Mouse (Mus musculus): Measurements from ENCODE around the gene Plekhh2. TPM values are rescaled to one million over a fixed set of nuclear protein-coding genes. Genes with fewer than 3 reads are reported as not detected.

Plekhh2 gene
- polyA plus RNA-seq, 1 experiment from 2014 or later = 9.5 TPM

DNA sequence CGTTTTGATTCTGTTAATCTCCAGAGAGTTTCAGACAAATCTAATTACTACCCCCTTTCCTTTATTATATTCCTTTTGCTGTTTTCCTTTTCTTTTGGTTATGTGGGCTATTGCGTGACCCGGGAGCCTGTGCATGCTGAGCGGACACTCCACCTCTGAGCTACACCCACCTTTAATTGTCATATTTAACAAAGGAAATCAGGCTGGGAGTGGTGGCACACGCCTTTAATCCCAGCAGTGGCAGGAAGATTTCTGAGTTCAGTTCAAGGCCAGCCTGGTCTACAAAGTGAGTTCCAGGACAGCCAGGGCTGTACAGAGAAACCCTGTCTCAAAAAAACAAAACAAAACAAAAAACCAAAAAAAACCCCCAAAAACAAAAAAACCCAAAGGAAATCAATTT is 14.7 kb upstream of the Plekhh2 start:
- no peak overlapping the region for H3K4me3 ChIP-seq
- H3K9ac ChIP-seq = no peak overlapping the region
- no peaks in the 10 kb centered on the region for H3K9me3 ChIP-seq
- ATAC-seq (ENCODE audit: insufficient number of reproducible peaks, low FRiP score, low TSS enrichment, low read depth) = no peak
- no peaks in the 10 kb centered on the region for H3K36me3 ChIP-seq
- WGBS = 87% methylated on average over 5 of the region's 5 CpGs
- no peak overlapping the region for H3K4me2 ChIP-seq
- H3K27ac ChIP-seq = no peak overlapping the region
- no peaks in the 10 kb centered on the region for H3K27me3 ChIP-seq
- H3K4me1 ChIP-seq = no peaks in the 10 kb centered on the region

DNA sequence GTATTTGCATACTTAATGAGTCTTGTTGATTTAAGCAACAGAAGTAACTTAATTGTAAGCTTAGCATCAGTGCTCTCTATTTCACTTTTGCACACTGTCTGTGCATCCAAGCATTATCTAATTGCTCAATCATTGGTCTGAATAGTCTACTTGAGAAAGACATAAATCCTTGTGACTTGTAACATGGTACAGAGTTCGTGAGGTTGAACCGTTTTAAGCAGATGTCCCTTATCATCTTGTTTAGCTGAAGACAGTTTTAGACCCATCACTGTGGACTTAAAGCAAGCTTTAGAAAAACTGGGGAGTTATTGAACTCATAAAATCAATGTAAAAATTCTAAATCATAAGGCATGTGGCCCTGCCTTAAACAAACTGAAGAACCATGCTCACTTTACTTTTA is 14.1 kb upstream of the Plekhh2 start:
- Histone ChIP-seq H3K9me3 (no peaks in the 10 kb centered on the region), H3K36me3 (no peaks in the 10 kb centered on the region), H3K4me1 (no peaks in the 10 kb centered on the region), H3K27me3 (no peaks in the 10 kb centered on the region), H3K4me2 (no peak overlapping the region), H3K27ac (no peak overlapping the region), H3K4me3 (no peak overlapping the region), H3K9ac (no peak overlapping the region)
- 67% methylated on average over 2 of the region's 2 CpGs for WGBS
- no peak for ATAC-seq (ENCODE audit: insufficient number of reproducible peaks, low FRiP score, low TSS enrichment, low read depth)

DNA sequence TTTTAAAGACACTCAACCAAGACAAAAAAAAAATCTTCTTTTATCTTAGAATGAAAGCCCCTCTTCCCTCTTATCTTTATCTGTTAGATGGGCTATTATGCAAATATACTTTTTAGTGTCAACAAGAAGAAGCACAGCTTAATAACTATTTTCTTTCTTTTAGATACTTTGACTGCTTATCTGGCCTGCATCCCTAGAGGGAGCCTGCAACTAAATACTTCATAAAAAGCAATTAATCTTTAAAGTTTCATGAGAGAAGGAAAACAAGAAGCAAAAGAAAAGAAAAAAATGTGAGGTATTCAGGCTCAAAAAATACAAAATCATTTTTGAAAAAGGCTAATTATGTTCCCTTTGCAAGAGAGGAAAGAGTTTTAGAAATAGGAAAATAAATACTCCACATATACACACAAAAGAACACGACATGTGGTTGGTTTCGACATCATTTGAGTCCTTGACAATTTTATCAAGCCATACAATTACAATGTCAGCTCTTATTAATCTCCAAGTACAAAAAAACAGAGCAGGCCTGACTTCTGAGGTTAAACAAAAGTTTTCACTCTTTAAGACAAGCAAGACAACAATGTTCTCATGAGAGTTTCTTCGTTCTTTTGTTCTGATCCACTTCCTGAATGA is 13.6 kb upstream of the Plekhh2 start:
- no peaks in the 10 kb centered on the region for H3K4me1 ChIP-seq
- no peak overlapping the region for H3K4me3 ChIP-seq
- no peak overlapping the region for H3K4me2 ChIP-seq
- no peaks in the 10 kb centered on the region for H3K9me3 ChIP-seq
- H3K27me3 ChIP-seq = no peaks in the 10 kb centered on the region
- H3K9ac ChIP-seq = no peak overlapping the region
- no peak for ATAC-seq (ENCODE audit: insufficient number of reproducible peaks, low FRiP score, low TSS enrichment, low read depth)
- no peaks in the 10 kb centered on the region for H3K36me3 ChIP-seq
- no peak overlapping the region for H3K27ac ChIP-seq
- WGBS = 75% methylated on average over 3 of the region's 3 CpGs

DNA sequence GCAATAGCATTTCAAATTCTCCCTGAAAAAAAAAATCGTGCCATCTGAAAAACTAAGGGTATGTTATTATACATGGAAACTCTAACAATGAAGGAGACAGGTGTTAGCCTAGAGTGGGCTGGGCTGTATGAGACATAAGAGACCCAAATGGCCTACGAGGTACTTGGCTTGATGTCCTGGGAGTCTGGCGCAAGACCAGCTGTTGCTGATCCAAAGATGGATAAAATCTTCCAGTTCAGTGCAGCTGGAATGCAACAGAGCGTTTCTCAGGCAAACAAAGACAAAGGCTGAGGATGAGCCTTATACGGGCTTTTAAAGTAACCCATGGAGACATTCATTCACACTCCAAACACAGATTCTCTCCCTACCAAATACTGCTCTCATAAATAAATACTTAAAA is 13.1 kb upstream of the Plekhh2 start:
- Histone ChIP-seq H3K9ac (no peak overlapping the region), H3K27me3 (no peaks in the 10 kb centered on the region), H3K9me3 (no peaks in the 10 kb centered on the region), H3K4me1 (no peaks in the 10 kb centered on the region), H3K4me3 (no peak overlapping the region), H3K4me2 (no peak overlapping the region), H3K36me3 (no peaks in the 10 kb centered on the region), H3K27ac (no peak overlapping the region)
- WGBS = 55% methylated on average over 5 of the region's 5 CpGs
- no peak for ATAC-seq (ENCODE audit: insufficient number of reproducible peaks, low FRiP score, low TSS enrichment, low read depth)

DNA sequence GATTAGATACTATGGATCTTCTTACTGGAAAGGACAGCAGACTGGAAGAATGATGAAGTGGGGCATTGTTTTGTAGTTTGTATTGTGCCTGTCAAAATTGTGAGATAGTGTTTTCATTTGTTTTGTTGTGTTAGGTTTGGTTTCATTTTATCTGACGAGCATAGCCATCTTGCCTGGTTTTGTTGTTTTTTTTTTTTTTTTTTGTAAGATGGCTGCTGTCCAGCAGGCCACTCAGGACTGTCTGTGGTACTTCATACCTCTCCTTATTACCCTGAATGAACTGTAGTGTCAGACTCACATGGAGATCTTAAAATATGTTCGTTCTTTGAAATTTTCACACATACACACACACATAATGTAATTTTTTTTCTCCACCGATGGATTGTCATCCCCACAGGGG is 9.4 kb upstream of the Plekhh2 start:
- WGBS = 71% methylated on average over 3 of the region's 3 CpGs
- no peaks in the 10 kb centered on the region for H3K9me3 ChIP-seq

DNA sequence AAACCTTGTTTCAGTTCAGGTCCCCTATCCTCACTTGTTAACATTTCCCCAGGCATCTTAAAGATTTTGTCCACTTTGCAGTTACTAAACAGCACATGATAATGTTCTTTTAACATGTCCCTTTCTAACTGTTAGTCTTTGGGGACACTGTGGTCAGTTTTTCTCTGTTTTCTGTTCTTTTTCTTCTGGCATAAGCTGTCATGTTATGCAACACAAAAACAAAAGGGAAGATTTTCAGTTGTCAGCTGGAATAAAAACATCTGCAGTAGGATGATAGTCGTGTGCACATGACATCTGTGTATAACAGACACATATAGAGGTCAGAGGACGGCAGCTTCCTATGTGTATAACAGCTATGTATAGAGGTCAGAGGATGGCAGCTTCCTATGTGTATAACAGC is 5.8 kb upstream of the Plekhh2 start:
- WGBS = 70% methylated on average over 2 of the region's 2 CpGs
- ATAC-seq (ENCODE audit: insufficient number of reproducible peaks, low FRiP score, low TSS enrichment, low read depth) = no peak

More for the DNA sequence above, 9.4 kb upstream of the Plekhh2 start:
- no peak overlapping the region for H3K27ac ChIP-seq
- no peak overlapping the region for H3K4me3 ChIP-seq
- H3K9ac ChIP-seq = no peak overlapping the region
- no peaks in the 10 kb centered on the region for H3K27me3 ChIP-seq
- H3K4me1 ChIP-seq = no peaks in the 10 kb centered on the region
- no peak for ATAC-seq (ENCODE audit: insufficient number of reproducible peaks, low FRiP score, low TSS enrichment, low read depth)
- no peak overlapping the region for H3K4me2 ChIP-seq
- no peaks in the 10 kb centered on the region for H3K36me3 ChIP-seq

DNA sequence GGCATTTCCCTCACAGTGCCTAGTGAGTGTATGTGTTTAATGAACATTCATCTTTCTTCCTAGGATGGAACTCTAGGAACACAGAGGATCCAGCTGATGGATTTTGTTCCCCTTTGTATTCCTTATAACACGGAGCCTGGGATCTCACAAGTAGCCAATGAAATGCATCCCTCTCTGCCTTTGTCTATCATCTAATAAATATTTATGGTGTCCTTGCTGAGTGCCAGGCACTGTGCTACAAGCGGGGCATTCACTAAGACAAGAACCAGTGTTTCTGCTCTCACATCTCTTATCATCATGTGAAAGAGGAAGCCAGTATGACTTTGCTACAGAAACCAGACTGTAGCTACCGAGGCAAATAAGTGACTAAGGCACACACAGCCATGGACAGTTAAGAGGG is 3.0 kb upstream of the Plekhh2 start:
- 78% methylated on average over 3 of the region's 3 CpGs for WGBS
- Histone ChIP-seq H3K27me3 (no peaks in the 10 kb centered on the region), H3K4me3 (no peak overlapping the region), H3K9ac (no peak overlapping the region), H3K9me3 (no peaks in the 10 kb centered on the region), H3K36me3 (no peaks in the 10 kb centered on the region), H3K4me1 (peaks cover 20% of the 10 kb centered on the region), H3K27ac (no peak overlapping the region), H3K4me2 (no peak overlapping the region)
- ATAC-seq (ENCODE audit: insufficient number of reproducible peaks, low FRiP score, low TSS enrichment, low read depth) = no peak

More for the DNA sequence above, 5.8 kb upstream of the Plekhh2 start:
- Histone ChIP-seq H3K9me3 (no peaks in the 10 kb centered on the region), H3K27ac (no peak overlapping the region), H3K4me1 (peaks cover 10% of the 10 kb centered on the region; the same call in 1 of the 2 replicates), H3K4me2 (no peak overlapping the region), H3K36me3 (no peaks in the 10 kb centered on the region), H3K27me3 (no peaks in the 10 kb centered on the region), H3K4me3 (no peak overlapping the region), H3K9ac (no peak overlapping the region)

DNA sequence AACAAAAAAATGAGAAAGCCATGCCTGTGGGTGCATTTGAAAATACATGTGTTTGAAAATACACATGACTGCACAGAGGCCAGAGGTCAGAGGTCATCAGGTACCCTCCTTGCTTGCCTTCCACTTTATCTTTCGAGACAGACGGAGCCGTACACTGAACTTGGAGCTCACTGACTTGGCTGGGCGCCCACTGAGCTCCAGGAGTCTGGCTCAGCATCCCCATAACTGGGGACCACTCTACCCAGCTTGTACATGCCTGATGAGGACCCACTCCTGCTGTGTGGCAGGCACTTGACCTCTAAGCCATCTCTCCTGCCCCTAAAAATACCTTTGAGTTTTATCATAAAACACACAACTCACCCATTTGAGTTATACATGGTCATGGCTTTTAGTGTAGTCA is 2.5 kb upstream of the Plekhh2 start:
- Histone ChIP-seq H3K27ac (no peak overlapping the region), H3K4me1 (peaks cover 20% of the 10 kb centered on the region), H3K9ac (no peak overlapping the region), H3K4me2 (no peak overlapping the region), H3K36me3 (no peaks in the 10 kb centered on the region), H3K27me3 (no peaks in the 10 kb centered on the region), H3K4me3 (no peak overlapping the region), H3K9me3 (no peaks in the 10 kb centered on the region)
- WGBS = 70% methylated on average over 4 of the region's 4 CpGs
- ATAC-seq (ENCODE audit: insufficient number of reproducible peaks, low FRiP score, low TSS enrichment, low read depth) = no peak; the same call in 1 of the 2 replicates

DNA sequence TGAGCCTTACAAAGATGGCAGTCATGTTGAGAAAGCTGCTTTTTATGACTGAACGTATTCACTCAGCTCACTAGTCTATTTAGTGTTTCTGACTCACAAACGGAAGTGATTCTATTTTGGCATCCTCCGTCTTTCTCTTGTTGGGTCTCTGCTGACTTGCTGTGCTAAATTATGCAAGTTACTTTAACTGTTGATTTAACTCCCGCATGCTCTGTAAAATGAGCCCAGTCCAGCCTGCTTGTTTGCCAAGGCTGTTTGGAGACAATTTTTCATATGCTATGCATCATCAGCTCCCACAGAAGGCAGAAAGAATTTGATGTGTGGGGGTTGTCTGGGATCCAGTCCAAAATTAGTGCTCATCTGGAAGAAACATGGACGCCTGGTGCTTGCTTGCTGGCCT is 1.3 kb upstream of the Plekhh2 start:
- H3K4me1 ChIP-seq = peaks cover 20% of the 10 kb centered on the region
- H3K4me2 ChIP-seq = no peak overlapping the region
- H3K36me3 ChIP-seq = no peaks in the 10 kb centered on the region
- WGBS = 27% methylated on average over 5 of the region's 5 CpGs
- H3K9ac ChIP-seq = no peak overlapping the region
- no peak overlapping the region for H3K4me3 ChIP-seq
- H3K27me3 ChIP-seq = no peaks in the 10 kb centered on the region
- ATAC-seq (ENCODE audit: insufficient number of reproducible peaks, low FRiP score, low TSS enrichment, low read depth) = peak; percentile 54
- peak overlapping the region; percentile 89 for H3K27ac ChIP-seq
- no peaks in the 10 kb centered on the region for H3K9me3 ChIP-seq

DNA sequence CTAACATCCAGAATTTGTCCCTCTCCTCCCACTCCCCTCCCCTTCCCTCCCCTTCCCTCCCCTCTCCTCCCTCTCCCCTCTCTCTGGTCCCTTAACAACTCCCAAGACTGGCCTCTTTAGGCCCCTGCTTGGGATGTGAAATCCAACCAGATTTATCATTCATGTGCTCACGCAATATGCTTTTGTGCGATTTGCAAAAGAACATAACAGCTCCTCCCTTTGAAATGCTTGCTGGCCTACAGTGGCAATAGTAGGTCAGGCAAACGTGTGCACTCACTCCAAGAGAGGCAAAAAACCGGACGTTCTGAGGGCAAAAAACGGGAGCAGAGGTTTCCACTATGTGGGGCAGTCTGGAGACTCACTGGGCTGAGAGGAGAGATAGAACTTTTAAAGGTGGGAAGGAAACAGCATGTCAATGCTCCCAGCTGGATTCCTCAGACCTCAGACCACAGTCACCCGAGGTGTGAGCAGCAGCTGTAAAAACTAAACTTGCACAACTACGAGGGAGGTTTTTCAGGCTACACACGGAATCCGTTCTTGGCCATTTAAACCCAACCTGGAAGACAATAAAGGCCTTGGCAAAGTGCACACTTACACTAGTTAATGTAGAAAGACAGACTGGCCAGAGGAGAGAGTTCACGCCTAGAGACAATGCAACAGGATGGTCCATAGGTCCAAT is 595 bp upstream of the Plekhh2 start:
- Histone ChIP-seq H3K4me2 (peak overlapping the region; percentile 82), H3K4me1 (peaks cover 20% of the 10 kb centered on the region), H3K27me3 (no peaks in the 10 kb centered on the region), H3K9me3 (no peaks in the 10 kb centered on the region), H3K4me3 (peak overlapping the region; percentile 71), H3K27ac (peak overlapping the region; percentile 89), H3K36me3 (no peaks in the 10 kb centered on the region), H3K9ac (peak overlapping the region; percentile 72; the same call in 1 of the 2 replicates)
- 20% methylated on average over 11 of the region's 11 CpGs for WGBS
- ATAC-seq (ENCODE audit: insufficient number of reproducible peaks, low FRiP score, low TSS enrichment, low read depth) = no peak

DNA sequence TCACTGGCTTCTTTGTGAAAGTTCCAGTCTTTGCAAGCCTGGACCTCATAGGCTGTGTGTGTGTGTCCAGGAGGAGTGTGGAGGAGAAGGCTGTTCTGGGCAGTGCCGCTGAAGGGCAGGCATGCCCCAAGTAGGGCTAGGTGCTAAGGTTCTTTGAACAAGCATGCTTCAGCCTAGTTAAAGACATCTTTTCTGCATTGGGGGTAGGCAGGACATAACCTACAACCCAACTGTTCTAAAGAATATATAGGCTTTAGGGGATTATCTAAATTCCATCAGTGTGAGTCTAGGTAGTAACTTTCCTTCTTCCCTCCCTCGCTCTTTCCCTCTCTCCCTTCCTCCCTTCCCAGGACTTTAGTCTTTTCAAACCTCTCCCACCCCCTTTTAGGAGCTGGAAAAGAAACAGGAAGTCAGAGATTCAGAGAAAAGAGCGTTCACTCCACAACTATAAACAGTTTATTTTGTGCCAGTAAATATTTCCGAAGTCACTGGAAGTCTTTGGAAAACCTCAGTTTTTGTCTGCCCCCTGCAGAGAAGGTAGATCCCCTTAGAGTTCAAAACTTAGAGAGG is 906 bp downstream of the Plekhh2 start:
- no peak for ATAC-seq (ENCODE audit: insufficient number of reproducible peaks, low FRiP score, low TSS enrichment, low read depth)
- peak overlapping the region; percentile 89 for H3K27ac ChIP-seq
- H3K4me2 ChIP-seq = peak overlapping the region; percentile 82
- peaks cover 20% of the 10 kb centered on the region for H3K4me1 ChIP-seq
- no peaks in the 10 kb centered on the region for H3K27me3 ChIP-seq
- H3K4me3 ChIP-seq = peak overlapping the region; percentile 71
- H3K36me3 ChIP-seq = no peaks in the 10 kb centered on the region
- H3K9me3 ChIP-seq = no peaks in the 10 kb centered on the region
- peak overlapping the region; percentile 72 for H3K9ac ChIP-seq
- WGBS = 15% methylated on average over 4 of the region's 4 CpGs

DNA sequence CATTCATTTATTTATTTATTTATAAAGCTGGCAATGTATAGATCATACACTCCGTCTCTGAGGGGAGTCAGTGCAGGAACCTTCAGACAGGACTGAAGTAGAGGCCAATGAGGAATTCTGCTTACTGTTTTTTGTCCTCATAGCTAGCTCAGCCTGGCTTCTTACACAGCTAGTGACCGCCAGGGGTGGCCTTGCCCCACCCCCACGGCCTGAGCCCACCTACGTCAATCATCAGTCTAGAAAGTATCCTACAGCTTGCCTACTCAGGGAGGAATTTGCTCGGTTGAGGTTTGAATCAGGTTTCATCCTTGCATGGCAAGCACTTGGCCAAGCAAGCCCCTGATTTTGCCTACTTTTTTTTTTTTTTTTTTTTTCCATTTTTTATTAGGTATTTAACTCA is 4.2 kb downstream of the Plekhh2 start:
- Histone ChIP-seq H3K36me3 (no peaks in the 10 kb centered on the region), H3K27ac (no peak overlapping the region), H3K4me2 (no peak overlapping the region), H3K4me3 (no peak overlapping the region), H3K4me1 (peaks cover 11% of the 10 kb centered on the region), H3K9me3 (no peaks in the 10 kb centered on the region), H3K9ac (no peak overlapping the region), H3K27me3 (no peaks in the 10 kb centered on the region)
- 82% methylated on average over 5 of the region's 5 CpGs for WGBS
- no peak for ATAC-seq (ENCODE audit: insufficient number of reproducible peaks, low FRiP score, low TSS enrichment, low read depth)
